Mouse (Mus musculus) hindbrain, embryonic 14.5 days (tissue): ENCODE data around the gene Atg101. TPM values are rescaled to one million over a fixed set of nuclear protein-coding genes. Genes with fewer than 3 reads are reported as not detected.

Experiments
- ATAC-seq: fragments of 200-750 bp; cut with Nextera tagmentation; 2 replicates; pipeline ENCODE4 v1.8.0; 2017; ENCODE audit warnings: moderate number of reproducible peaks, mild to moderate bottlenecking, moderate TSS enrichment, moderate library complexity; ENCODE audit not compliant: low FRiP score
- DNase-seq: peaks from one replicate; pipeline ENCODE4 v3.0.0-alpha.2; 2015; ENCODE audit warnings: low spot score
- H3K27ac ChIP-seq: fragments of 300-500 bp; sonication (generic); 2 replicates; pipeline ENCODE4 v1.5.1; 2014; ENCODE audit warnings: mild to moderate bottlenecking, moderate library complexity
- H3K27me3 ChIP-seq: fragments of 300-500 bp; sonication (generic); 2 replicates; pipeline ENCODE4 v1.6.1; 2014; ENCODE audit warnings: mild to moderate bottlenecking, low read length, mixed read lengths; ENCODE audit not compliant: control insufficient read depth, insufficient read depth
- H3K36me3 ChIP-seq: fragments of 300-500 bp; sonication (generic); replicated peaks from 2 replicates; pipeline ENCODE4 v1.6.1; 2014; ENCODE audit not compliant: control insufficient read depth, insufficient read depth
- H3K4me1 ChIP-seq: fragments of 300-500 bp; sonication (generic); replicated peaks from 2 replicates; pipeline ENCODE4 v1.6.1; 2014; ENCODE audit warnings: antibody characterized with exemption, low read length, mixed read lengths; ENCODE audit not compliant: control insufficient read depth, insufficient read depth
- H3K4me2 ChIP-seq: fragments of 300-500 bp; sonication (generic); replicated peaks from 2 replicates; pipeline ENCODE4 v1.6.1; 2014; ENCODE audit warnings: mild to moderate bottlenecking, moderate library complexity
- H3K4me3 ChIP-seq: fragments of 300-500 bp; sonication (generic); replicated peaks from 2 replicates; pipeline ENCODE4 v1.5.1; 2014; ENCODE audit warnings: mild to moderate bottlenecking, low read length
- H3K9ac ChIP-seq: fragments of 300-500 bp; sonication (generic); 2 replicates; pipeline ENCODE4 v1.6.1; 2014
- H3K9me3 ChIP-seq: fragments of 300-500 bp; sonication (generic); 2 replicates; pipeline ENCODE4 v1.6.1; 2016; ENCODE audit warnings: low read length; ENCODE audit not compliant: control insufficient read depth
- WGBS: fragments of 180-500 bp; shearing (Covaris S2); extraction: QIAGEN DNeasy Blood & Tissue Kit; methylation state at CpG from one replicate; pipeline ENCODE4 v1.1.7; 2014; 5-methylcytosine and 5-hydroxymethylcytosine counted together
- polyA plus RNA-seq: library from polyadenylated mRNA; unstranded; fragments of >200 nt; fragmentation: Nextera tagmentation; extraction: Ambion mirVana; gene quantifications from 2 replicates; pipeline ENCODE4 v1.2.1, GENCODE M21; 2014

Atg101 gene
- polyA plus RNA-seq, 1 experiment from 2014 or later: 66.3 TPM

DNA sequence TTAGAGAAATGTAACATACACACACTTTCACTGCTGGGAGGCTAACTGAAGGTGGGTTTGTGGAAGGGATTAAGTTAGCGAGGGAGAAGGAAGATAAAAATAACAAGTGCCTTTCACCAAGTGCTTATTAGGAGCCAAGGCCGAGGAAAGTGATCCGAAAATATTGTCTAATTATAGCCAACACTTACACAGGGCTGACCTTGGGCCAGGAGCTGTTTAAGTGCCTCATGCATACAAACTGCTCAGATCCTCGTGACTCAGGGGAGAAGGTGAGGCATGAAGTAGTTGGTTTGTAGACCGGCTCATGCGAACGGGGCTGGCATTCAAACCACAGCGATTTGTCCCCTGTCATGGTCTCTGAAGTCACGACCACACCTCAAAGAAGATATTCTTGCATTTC, 42.8 kb upstream of the Atg101 start:
- WGBS: 72% methylated on average over 9 of the region's 9 CpGs
- DNase-seq (no peak), ATAC-seq (no peak)
- Histone ChIP-seq H3K4me2 (peak overlapping the region; percentile 29; the same call in 1 of the 2 replicates), H3K27me3 (no peaks in the 10 kb centered on the region), H3K36me3 (no peaks in the 10 kb centered on the region), H3K4me1 (no peaks in the 10 kb centered on the region), H3K4me3 (no peak overlapping the region), H3K9ac (no peak overlapping the region; the same call in 1 of the 2 replicates), H3K27ac (no peak overlapping the region), H3K9me3 (no peaks in the 10 kb centered on the region)

DNA sequence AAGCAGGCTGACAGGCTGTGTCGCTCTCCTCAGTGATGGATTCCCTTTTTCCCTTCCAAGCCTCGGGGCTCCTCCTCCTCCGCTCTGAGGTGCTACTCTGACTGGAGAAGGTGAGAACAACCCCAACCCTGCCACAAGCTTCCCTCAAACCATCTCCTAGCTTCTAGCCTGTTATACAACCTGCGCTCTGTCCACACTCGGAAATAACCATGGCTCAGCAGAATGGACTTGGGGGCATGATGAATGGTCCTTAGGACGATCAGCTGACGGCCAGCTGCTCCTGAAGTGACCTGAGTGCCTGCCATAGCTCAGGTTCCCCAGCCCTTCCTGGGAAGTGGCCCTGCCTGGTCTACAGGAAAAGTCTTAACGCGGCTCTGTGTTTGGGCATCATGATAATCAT, 42.2 kb upstream of the Atg101 start:
- Histone ChIP-seq H3K4me3 (no peak overlapping the region), H3K9ac (no peak overlapping the region), H3K4me2 (no peak overlapping the region), H3K27me3 (no peaks in the 10 kb centered on the region), H3K9me3 (no peaks in the 10 kb centered on the region), H3K4me1 (peaks cover 3% of the 10 kb centered on the region), H3K36me3 (no peaks in the 10 kb centered on the region), H3K27ac (no peak overlapping the region)
- no peak for ATAC-seq
- no peak for DNase-seq
- WGBS: 75% methylated on average over 9 of the region's 9 CpGs

DNA sequence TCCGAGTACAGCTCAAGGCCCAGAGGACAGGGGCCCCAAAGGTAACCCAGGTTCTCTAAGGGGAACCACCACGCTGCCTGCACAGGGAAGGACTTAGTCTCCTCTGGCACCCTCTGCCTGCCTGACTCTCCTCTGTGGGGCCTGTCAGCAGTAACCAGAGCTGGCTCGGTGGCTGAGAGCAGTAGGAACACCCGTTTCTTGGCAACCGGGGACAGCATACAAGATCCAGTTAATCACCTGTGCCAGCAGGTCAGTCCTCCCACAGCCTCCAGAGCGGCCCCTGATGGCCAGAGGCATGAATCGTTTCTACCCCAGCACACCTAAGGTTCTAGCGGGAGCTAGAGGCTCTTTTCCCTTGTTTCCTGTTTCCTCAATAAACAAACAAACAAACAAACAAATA, 41.4 kb upstream of the Atg101 start:
- Histone ChIP-seq H3K27me3 (no peaks in the 10 kb centered on the region), H3K4me2 (no peak overlapping the region), H3K9ac (no peak overlapping the region), H3K4me1 (peaks cover 7% of the 10 kb centered on the region), H3K9me3 (no peaks in the 10 kb centered on the region), H3K36me3 (no peaks in the 10 kb centered on the region), H3K4me3 (no peak overlapping the region), H3K27ac (no peak overlapping the region)
- WGBS: 20% methylated on average over 8 of the region's 8 CpGs
- ATAC-seq: no peak
- no peak for DNase-seq

DNA sequence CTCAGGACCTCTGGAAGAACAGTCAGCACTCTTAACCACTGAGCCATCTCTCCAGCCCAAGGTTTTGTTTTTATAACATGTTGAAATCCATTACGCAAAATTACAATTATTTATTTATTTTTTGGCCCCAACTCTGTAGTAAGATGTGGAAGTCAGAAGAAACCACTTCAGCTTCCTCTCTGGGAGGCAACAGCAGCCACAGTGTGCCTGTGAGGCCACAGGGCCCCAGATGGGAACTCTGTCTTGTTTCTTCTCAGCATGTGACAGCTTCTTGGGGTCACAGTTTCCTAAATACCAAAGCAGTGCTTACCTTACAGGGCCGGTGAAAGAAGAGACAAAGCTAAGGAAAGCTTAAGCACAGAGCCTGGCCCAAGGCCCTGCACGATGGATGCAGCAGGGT, 40.1 kb upstream of the Atg101 start:
- 64% methylated on average over 3 of the region's 3 CpGs for WGBS
- Histone ChIP-seq H3K4me1 (peaks cover 7% of the 10 kb centered on the region), H3K9ac (no peak overlapping the region), H3K27ac (no peak overlapping the region), H3K4me2 (no peak overlapping the region), H3K9me3 (no peaks in the 10 kb centered on the region), H3K27me3 (no peaks in the 10 kb centered on the region), H3K4me3 (no peak overlapping the region), H3K36me3 (no peaks in the 10 kb centered on the region)
- DNase-seq (no peak), ATAC-seq (no peak)

DNA sequence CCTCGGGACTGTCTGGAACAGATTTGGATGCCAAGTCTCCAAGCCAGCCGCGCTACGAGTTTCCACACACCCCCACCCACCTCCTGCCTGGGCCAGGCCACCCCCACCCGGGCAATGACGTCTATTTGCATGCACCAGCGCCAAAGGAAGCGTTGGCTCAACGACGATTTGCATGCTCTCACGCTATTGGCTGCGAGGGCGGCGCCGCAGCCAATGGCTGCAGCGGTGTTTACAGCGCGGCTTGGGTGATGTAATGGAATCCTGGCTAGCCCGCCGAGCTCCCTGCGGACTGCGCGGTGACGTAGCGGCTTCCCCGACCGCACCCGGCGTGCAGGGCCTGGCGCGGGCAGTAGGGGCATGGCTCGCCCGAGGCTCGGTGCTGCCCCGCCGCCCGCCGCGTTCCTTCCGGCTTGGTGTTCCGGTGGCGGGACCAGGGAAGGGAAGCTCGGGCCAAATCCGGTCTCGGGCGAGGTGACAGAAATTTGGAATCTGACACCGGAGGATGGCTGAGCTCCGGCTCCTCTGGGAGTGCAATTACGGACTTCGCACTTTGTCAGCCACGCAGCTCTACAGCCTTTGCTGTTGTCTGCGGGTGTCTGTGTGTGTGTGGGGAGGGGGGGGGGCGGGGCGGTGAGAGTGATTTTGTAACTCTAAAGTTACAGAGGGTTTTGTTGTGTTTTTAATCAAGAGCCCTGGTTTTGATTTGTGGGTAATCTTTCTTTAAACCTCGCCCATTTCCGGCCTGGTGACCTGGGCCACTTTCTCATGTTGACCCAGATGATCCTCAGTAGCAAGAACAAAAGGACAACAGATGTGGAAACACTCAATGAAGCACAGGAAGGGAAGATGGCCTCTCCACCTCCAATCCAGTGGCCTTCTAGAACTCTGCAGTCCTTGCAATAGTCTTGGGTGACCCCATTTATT, 37.6 kb upstream of the Atg101 start:
- peak overlapping the region; percentile 74 for H3K9ac ChIP-seq
- H3K4me3 ChIP-seq: peak overlapping the region; percentile 54
- no peaks in the 10 kb centered on the region for H3K27me3 ChIP-seq
- no peaks in the 10 kb centered on the region for H3K9me3 ChIP-seq
- ATAC-seq (peak; percentile 98), DNase-seq (peak; percentile 97)
- H3K27ac ChIP-seq: peak overlapping the region; percentile 87
- H3K36me3 ChIP-seq: no peaks in the 10 kb centered on the region
- peaks cover 7% of the 10 kb centered on the region for H3K4me1 ChIP-seq
- H3K4me2 ChIP-seq: peak overlapping the region; percentile 63
- WGBS: 2% methylated on average over 56 of the region's 56 CpGs

DNA sequence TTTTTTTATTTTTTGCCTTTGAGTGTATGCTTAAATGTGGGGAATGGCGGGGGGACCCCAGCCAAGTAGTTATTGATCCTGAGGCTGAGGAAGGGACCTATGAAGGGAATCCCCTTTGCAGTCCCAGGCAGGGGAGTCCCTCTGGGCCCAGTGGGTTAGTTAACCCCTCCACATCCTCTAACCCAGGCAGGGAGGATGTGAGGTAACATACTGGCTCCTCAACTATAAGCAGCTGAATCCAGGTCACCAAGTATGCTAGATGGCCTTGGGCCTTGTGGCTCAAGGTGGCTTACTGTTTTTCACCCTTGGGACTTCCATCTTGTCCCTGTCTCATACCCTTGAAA, 36.9 kb upstream of the Atg101 start:
- H3K27me3 ChIP-seq: no peaks in the 10 kb centered on the region
- WGBS: 87% methylated on average over 1 of the region's 1 CpGs
- ATAC-seq (no peak), DNase-seq (no peak)
- peaks cover 7% of the 10 kb centered on the region for H3K4me1 ChIP-seq
- peak overlapping the region; percentile 63 for H3K4me2 ChIP-seq
- H3K9ac ChIP-seq: peak overlapping the region; percentile 74; the same call in 1 of the 2 replicates
- H3K4me3 ChIP-seq: peak overlapping the region; percentile 54
- H3K36me3 ChIP-seq: no peaks in the 10 kb centered on the region
- H3K9me3 ChIP-seq: no peaks in the 10 kb centered on the region
- H3K27ac ChIP-seq: no peak overlapping the region; the same call in 1 of the 2 replicates

DNA sequence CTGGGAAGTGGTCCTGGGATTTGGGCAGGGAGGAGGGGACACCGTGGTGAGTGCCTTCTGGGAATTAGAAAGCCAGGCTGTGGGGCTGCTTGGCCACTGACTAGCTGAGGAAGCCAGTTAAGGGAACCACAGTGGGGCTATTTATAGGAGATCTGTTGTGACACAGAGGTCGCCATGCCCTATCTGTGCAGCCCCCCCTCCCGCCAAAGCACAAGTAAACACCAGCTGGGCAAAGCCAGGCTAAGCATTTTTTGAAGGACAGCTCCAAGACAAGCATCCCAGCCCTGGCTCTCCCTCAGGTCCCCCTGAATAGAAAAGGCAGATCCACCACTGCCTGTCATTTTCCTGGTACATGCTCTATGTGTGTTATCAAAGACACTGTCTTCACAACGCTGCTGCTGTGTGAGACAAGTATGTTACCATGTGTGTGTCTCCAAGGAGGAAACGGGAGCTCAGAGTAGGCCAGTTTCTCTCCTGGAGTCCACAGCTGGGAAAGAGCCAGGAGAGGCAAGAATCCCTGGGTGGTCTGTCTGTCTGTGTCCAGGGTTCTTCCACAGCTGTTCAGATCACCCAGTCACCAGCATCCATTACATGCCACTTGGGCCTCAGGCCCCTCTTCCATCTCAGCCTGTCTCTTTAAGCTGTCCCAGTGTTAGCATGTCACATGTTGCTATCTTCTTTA, 35.9 kb upstream of the Atg101 start:
- H3K27ac ChIP-seq: no peak overlapping the region
- H3K4me3 ChIP-seq: no peak overlapping the region
- no peak overlapping the region for H3K4me2 ChIP-seq
- ATAC-seq: no peak
- WGBS: 65% methylated on average over 5 of the region's 5 CpGs
- no peaks in the 10 kb centered on the region for H3K27me3 ChIP-seq
- H3K4me1 ChIP-seq: peaks cover 7% of the 10 kb centered on the region
- H3K36me3 ChIP-seq: no peaks in the 10 kb centered on the region
- no peak for DNase-seq
- no peak overlapping the region for H3K9ac ChIP-seq
- no peaks in the 10 kb centered on the region for H3K9me3 ChIP-seq

DNA sequence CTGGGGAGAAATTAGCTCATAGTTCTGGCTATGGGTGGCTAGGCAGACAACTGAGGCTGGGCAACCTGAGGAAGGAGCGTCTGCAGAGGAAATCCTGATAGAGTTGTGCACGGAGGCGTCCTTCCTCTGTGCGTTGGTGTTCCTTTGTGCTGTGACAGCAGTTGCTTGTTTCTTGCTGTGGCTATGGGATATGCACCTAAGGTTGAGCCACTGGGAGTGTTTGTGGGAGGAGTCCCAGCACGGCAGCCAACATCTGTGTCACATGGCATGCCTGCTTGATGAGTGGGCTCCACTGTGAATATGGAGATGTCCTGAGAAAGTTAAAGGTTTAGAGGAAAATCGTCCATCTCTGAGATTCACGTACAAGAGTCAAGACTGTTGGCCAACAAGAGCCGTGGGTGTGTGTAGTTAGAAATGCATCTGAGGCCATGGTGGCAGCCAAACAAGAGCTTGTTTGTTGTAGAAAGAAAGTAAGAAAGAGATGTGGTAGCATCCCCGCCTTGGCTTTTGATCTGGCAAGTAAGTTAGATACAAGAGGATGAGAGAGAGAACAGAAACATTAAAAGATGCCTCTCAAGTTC, 33.8 kb upstream of the Atg101 start:
- ATAC-seq: no peak
- peaks cover 15% of the 10 kb centered on the region for H3K4me1 ChIP-seq
- H3K27me3 ChIP-seq: no peaks in the 10 kb centered on the region

DNA sequence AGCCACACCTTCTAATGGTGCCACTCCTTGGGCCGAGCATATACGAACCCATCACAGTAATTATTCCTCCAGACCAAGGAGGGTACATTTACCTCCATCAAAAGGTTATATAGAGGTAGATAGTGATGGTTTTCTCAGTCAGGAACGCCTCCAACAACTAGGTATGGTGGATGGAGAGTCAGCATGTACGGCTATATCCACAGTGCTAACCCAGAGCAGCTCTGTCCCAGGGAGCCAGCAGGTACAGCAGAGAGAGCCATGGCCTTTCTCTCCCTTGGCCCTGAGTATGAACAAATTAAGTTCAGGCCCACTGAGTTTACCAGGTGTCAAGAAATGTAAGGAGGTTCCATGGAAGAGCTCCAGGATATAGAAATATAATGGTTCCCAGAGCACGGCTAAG, 32.1 kb upstream of the Atg101 start:
- DNase-seq: no peak
- no peak for ATAC-seq
- H3K9me3 ChIP-seq: no peaks in the 10 kb centered on the region
- no peak overlapping the region for H3K4me2 ChIP-seq
- no peaks in the 10 kb centered on the region for H3K27me3 ChIP-seq
- H3K36me3 ChIP-seq: no peaks in the 10 kb centered on the region
- H3K4me1 ChIP-seq: peaks cover 11% of the 10 kb centered on the region
- H3K27ac ChIP-seq: no peak overlapping the region
- H3K4me3 ChIP-seq: no peak overlapping the region
- WGBS: 85% methylated on average over 5 of the region's 5 CpGs
- H3K9ac ChIP-seq: no peak overlapping the region

More for the DNA sequence above, 33.8 kb upstream of the Atg101 start:
- H3K4me3 ChIP-seq: no peak overlapping the region
- H3K27ac ChIP-seq: no peak overlapping the region
- 81% methylated on average over 9 of the region's 9 CpGs for WGBS
- no peak overlapping the region for H3K4me2 ChIP-seq
- DNase-seq: peak; percentile 19
- no peak overlapping the region for H3K9ac ChIP-seq
- no peaks in the 10 kb centered on the region for H3K9me3 ChIP-seq
- H3K36me3 ChIP-seq: no peaks in the 10 kb centered on the region
